Mouse (Mus musculus) MEL (cell line): ENCODE data around the gene Rhbdl1.

Experiments used
- CHD2 ChIP-seq: IDR thresholded peaks from 2 replicates; pipeline ENCODE4 v1.6.1; 2011; ENCODE audit warnings: low read length, improper control_type of control experiment
- CTCF ChIP-seq, 3 experiments: IDR thresholded peaks in 2 of 3; conservative IDR thresholded peaks in 1 of 3; 2 replicates each; pipeline ENCODE4 v1.5.1; 2011 to 2012; ENCODE audit warnings: low read length in 3 of 3, low read depth in 2 of 3, mild to moderate bottlenecking in 2 of 3, improper control_type of control experiment in 1 of 3, inconsistent platforms in 1 of 3, mixed read lengths in 1 of 3, moderate library complexity in 1 of 3; ENCODE audit not compliant: control insufficient read depth in 1 of 3, insufficient read depth in 1 of 3, poor library complexity in 1 of 3, severe bottlenecking in 1 of 3
- E2F4 ChIP-seq: IDR thresholded peaks from 2 replicates; pipeline ENCODE4 v1.6.1; 2011; ENCODE audit warnings: low read depth, low read length, improper control_type of control experiment, borderline replicate concordance
- EP300 ChIP-seq, 2 experiments: IDR thresholded peaks; 2 replicates each; pipeline ENCODE4 v1.6.1; 2011; ENCODE audit warnings: improper control_type of control experiment in 2 of 2, low read length in 2 of 2, low read depth in 1 of 2, mild to moderate bottlenecking in 1 of 2
- MAX ChIP-seq: IDR thresholded peaks from 2 replicates; pipeline ENCODE4 v1.6.1; 2011; ENCODE audit warnings: low read length, improper control_type of control experiment
- MYC ChIP-seq: IDR thresholded peaks from 2 replicates; pipeline ENCODE4 v1.6.1; 2011; ENCODE audit warnings: low read depth, mild to moderate bottlenecking, low read length, improper control_type of control experiment, moderate library complexity
- NELFE ChIP-seq: IDR thresholded peaks from 2 replicates; pipeline ENCODE4 v1.6.1; 2011; ENCODE audit warnings: low read depth, low read length, improper control_type of control experiment
- POLR2A ChIP-seq, 2 experiments: IDR thresholded peaks; 2 replicates each; pipeline ENCODE4 v1.6.1; 2011 to 2012; ENCODE audit warnings: low read length in 2 of 2, mild to moderate bottlenecking in 2 of 2, control low read depth in 1 of 2, improper control_type of control experiment in 1 of 2, low read depth in 1 of 2, moderate library complexity in 1 of 2; ENCODE audit not compliant: control insufficient read depth in 1 of 2, insufficient read depth in 1 of 2, poor library complexity in 1 of 2
- TAL1 ChIP-seq: IDR thresholded peaks from 2 replicates; pipeline ENCODE4 v1.6.1; 2012; ENCODE audit warnings: mild to moderate bottlenecking, inconsistent platforms, low read length, moderate library complexity, mixed read lengths

DNA sequence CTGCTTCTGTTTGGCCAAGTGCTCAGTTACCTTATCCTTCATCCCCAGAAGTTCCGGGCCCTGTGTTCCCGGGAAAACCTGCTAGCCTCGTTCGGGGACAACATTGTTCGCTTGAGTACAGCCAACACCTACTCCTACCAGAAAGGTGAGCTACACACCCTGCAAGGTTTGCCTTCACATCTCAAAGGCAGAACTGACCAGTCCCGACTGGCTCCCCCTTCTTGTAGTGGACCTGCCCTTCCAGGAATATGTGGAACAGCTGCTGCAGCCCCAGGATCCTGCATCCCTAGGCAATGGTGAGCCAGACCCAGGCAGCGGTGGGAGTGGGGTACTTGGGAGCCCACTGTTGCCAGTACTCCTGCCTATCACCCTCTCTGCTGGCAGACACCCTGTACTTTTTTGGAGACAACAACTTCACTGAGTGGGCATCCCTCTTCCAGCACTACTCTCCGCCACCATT, 7.5 kb downstream of the Rhbdl1 start:
- no peak; a peak in 1 of 4 replicates for TF ChIP-seq POLR2A (IDR thresholded peaks at IDR 0.05; ENCODE audit: control insufficient read depth in 1 of 2, insufficient read depth in 1 of 2, low read depth in 1 of 2, low read length in 2 of 2, poor library complexity in 1 of 2)
- no peak for TF ChIP-seq CHD2
- no peak for TF ChIP-seq TAL1
- no peak for TF ChIP-seq EP300 (IDR thresholded peaks at IDR 0.05; ENCODE audit: low read depth in 1 of 2, low read length in 2 of 2)
- no peak for TF ChIP-seq CTCF (IDR thresholded peaks at IDR 0.05 in 2 of 3, conservative IDR thresholded peaks at IDR 0.05 in 1 of 3; ENCODE audit: control insufficient read depth in 1 of 3, insufficient read depth in 1 of 3, low read depth in 2 of 3, low read length in 3 of 3, poor library complexity in 1 of 3, severe bottlenecking in 1 of 3)
- no peak for TF ChIP-seq E2F4
- no peak for TF ChIP-seq NELFE
- TF ChIP-seq MYC, result no peak
- TF ChIP-seq MAX, result no peak
